Mouse (Mus musculus) frontal cortex, postnatal 10 days (tissue): ENCODE measurements around the gene Trim58.
A peak's percentile ranks its signal among the peaks of the same experiment; 100 is the strongest.

Experiments
- DNase-seq, 2 experiments: peaks; one replicate each; pipeline ENCODE4 v3.0.0; 2022; ENCODE audit warnings: low spot score in 2 of 2, mixed read lengths in 1 of 2

The Trim58 gene

GRCm38 (mm10) chr11:58640272-58640867 is at the start of gene Trim58:
TSS of gene Trim58 (plus strand) at chr11:58640465.
- no peak for DNase-seq

- no peak for DNase-seq
Measured at GRCm38 (mm10) chr11:58594814-58595213, 45.5 kb upstream of the Trim58 start, which contains the start of gene Olfr324. TSS of gene Olfr324 (plus strand) at chr11:58595114.

- no peak for DNase-seq
Measured at GRCm38 (mm10) chr11:58597837-58598236, 42.4 kb upstream of the Trim58 start.

- DNase-seq = no peak
Measured at GRCm38 (mm10) chr11:58602062-58602461, 38.2 kb upstream of the Trim58 start.

GRCm38 (mm10) chr11:58602800-58603560 is 37.3 kb upstream of the Trim58 start:
- DNase-seq = no peak

- no peak for DNase-seq
Measured at GRCm38 (mm10) chr11:58604688-58605087, 35.6 kb upstream of the Trim58 start.

GRCm38 (mm10) chr11:58605228-58605627 is 35.0 kb upstream of the Trim58 start:
- DNase-seq = no peak

GRCm38 (mm10) chr11:58606177-58606919 is 33.9 kb upstream of the Trim58 start:
- DNase-seq = no peak

GRCm38 (mm10) chr11:58607030-58607429 is 33.2 kb upstream of the Trim58 start:
- DNase-seq = no peak

- DNase-seq = no peak
Measured at GRCm38 (mm10) chr11:58613359-58613758, 26.9 kb upstream of the Trim58 start.

GRCm38 (mm10) chr11:58614526-58614925 is 25.7 kb upstream of the Trim58 start:
- no peak for DNase-seq

GRCm38 (mm10) chr11:58615975-58616374 is 24.3 kb upstream of the Trim58 start, which contains the start of gene 2210407C18Rik:
TSS of gene 2210407C18Rik (minus strand) at chr11:58616075.
- DNase-seq = no peak

- DNase-seq = no peak
Measured at GRCm38 (mm10) chr11:58618369-58618768, 21.9 kb upstream of the Trim58 start.

- DNase-seq = no peak
Measured at GRCm38 (mm10) chr11:58618793-58619192, 21.5 kb upstream of the Trim58 start.

- no peak for DNase-seq
Measured at GRCm38 (mm10) chr11:58626146-58626545, 14.1 kb upstream of the Trim58 start.

GRCm38 (mm10) chr11:58630401-58630800 is 9.9 kb upstream of the Trim58 start, which contains the start of gene Olfr323:
TSS of gene Olfr323 (minus strand) at chr11:58630501.
- DNase-seq = no peak

GRCm38 (mm10) chr11:58634878-58635277 is 5.4 kb upstream of the Trim58 start:
- DNase-seq = no peak

- peak in 1 of 2 experiments; percentile 45 for DNase-seq
Measured at GRCm38 (mm10) chr11:58636376-58636977, 3.8 kb upstream of the Trim58 start.

GRCm38 (mm10) chr11:58638176-58638701 is 2.0 kb upstream of the Trim58 start:
- DNase-seq = no peak

GRCm38 (mm10) chr11:58641057-58641456 is 792 bp downstream of the Trim58 start:
- no peak for DNase-seq

- no peak for DNase-seq
Measured at GRCm38 (mm10) chr11:58641638-58642358, 1.5 kb downstream of the Trim58 start.
